Mouse (Mus musculus): ENCODE measurements around the gene Fkbp10. TPM values are rescaled to one million over a fixed set of nuclear protein-coding genes. Genes with fewer than 3 reads are reported as not detected.

Fkbp10 gene
- polyA plus RNA-seq, 1 experiment, result 14.9 TPM

DNA sequence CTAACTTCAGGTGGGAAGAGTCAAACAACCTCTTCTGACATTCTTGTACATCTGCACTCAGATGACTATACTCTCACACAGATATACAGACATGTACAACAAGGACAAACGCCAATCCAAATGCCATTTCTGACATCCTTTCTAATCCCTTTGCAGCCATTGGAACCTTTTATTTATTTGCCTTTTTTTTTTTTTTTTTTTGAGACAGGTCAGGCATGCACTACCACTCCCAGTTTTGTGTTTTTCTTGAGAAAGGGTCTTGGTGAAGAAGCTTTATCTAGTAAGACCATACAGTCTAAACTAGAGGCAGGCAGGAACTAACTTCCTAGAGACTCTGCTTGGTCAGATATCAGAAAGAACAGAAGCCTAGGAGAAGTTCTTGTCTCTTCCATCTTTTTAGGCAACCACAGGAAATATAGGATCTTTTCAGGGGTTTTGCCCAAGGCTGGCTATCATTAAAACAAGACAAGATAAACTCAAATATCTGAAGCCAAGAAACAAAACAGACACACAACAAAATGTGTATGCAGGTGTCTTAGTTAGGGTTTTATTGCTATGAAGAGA, 49.8 kb downstream of the Fkbp10 start:
- H3K36me3 ChIP-seq (ENCODE audit: control insufficient read depth, insufficient read depth, low read length), result peaks cover 12% of the 10 kb centered on the region
- no peaks in the 10 kb centered on the region for H3K27me3 ChIP-seq (ENCODE audit: control insufficient read depth, insufficient read depth, low read length)
- H3K27ac ChIP-seq (ENCODE audit: insufficient read depth, low read length), result no peak overlapping the region
- no peak for DNase-seq (ENCODE audit: low read depth in 1 of 2, low spot score in 2 of 2)
- H3K4me1 ChIP-seq (ENCODE audit: control insufficient read depth, insufficient read depth, insufficient read length), result no peaks in the 10 kb centered on the region
- TF ChIP-seq CTCF (IDR thresholded peaks at IDR 0.05; ENCODE audit: extremely low read depth, insufficient read depth, insufficient read length, insufficient replicate concordance), result no peak
- no peak for TF ChIP-seq POLR2A (IDR thresholded peaks at IDR 0.05; ENCODE audit: low read depth, low read length)
- WGBS, result 88% methylated on average over 1 of the region's 1 CpGs
- H3K4me3 ChIP-seq (ENCODE audit: extremely low read depth, insufficient read depth, insufficient read length), result no peak overlapping the region

DNA sequence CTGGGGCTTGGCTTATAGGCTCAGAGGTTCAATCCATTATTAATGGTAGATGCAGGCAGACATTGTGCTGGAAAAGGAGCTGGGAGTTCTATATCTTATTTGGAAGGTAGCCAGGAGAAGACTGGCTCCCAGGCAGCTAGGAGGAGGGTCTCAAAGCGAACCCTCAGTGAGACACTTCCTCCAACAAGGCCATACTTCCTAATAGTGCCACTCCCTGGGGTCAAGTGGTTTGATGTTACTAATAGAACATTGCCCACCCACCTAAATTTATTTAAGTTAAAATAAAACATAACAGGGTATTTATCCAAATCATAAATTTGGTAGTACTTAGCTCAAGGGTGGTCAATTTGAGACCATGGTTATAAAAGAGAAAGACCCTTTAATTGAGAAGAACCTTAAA, 50.3 kb downstream of the Fkbp10 start:
- TF ChIP-seq POLR2A (IDR thresholded peaks at IDR 0.05; ENCODE audit: low read depth, low read length) (no peak), CTCF (IDR thresholded peaks at IDR 0.05; ENCODE audit: extremely low read depth, insufficient read depth, insufficient read length, insufficient replicate concordance) (no peak)
- no peak for DNase-seq (ENCODE audit: low read depth in 1 of 2, low spot score in 2 of 2)
- Histone ChIP-seq H3K4me1 (ENCODE audit: control insufficient read depth, insufficient read depth, insufficient read length) (peaks cover 1% of the 10 kb centered on the region; the same call in 1 of the 2 replicates), H3K4me3 (ENCODE audit: extremely low read depth, insufficient read depth, insufficient read length) (no peak overlapping the region), H3K27me3 (ENCODE audit: control insufficient read depth, insufficient read depth, low read length) (no peaks in the 10 kb centered on the region), H3K36me3 (ENCODE audit: control insufficient read depth, insufficient read depth, low read length) (peaks cover 12% of the 10 kb centered on the region), H3K27ac (ENCODE audit: insufficient read depth, low read length) (no peak overlapping the region)
- 79% methylated on average over 1 of the region's 1 CpGs for WGBS

DNA sequence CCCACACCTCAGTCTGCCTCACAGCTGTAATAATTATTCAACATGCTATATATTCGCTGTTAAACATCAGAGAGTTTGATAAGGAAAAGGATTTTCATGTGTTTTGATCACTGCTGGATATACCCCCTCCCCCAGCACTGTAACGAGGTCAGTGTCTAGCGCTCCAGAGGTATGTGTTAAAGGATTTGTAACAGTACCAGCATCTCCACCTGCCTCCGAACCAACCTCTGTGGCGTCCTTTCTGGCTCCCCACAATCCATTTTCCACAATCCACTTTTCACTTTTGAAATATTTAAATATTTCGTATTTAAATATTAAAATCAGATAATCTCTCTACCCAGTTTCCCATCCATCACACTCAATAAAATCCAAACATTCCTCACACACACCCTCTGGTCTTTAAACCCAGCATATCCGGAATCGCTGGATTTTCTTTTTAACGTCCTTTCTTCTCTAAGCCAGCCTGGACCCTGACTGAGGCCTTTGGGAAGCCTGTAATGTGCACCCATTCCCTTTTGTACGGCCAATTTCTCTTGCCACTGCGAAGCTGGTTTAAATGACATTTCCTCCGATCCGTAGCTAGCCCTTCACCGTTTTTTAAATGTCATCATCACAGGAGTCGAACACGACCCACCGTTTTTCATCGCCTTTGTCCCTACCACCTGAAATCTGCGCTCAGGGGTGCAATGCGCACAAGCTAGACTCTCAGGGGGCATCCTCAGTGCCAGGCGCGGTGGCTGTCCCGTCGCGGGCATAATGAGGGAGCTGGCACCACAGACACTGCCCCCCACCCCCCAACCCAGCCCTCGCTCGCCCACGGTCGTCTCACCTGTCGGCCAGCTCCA, 56.1 kb downstream of the Fkbp10 start:
- DNase-seq (ENCODE audit: low read depth in 1 of 2, low spot score in 2 of 2), result no peak
- TF ChIP-seq CTCF (IDR thresholded peaks at IDR 0.05; ENCODE audit: extremely low read depth, insufficient read depth, insufficient read length, insufficient replicate concordance) (no peak), POLR2A (IDR thresholded peaks at IDR 0.05; ENCODE audit: low read depth, low read length) (no peak)
- Histone ChIP-seq H3K4me1 (ENCODE audit: control insufficient read depth, insufficient read depth, insufficient read length) (peaks cover 5% of the 10 kb centered on the region; the same call in 1 of the 2 replicates), H3K27ac (ENCODE audit: insufficient read depth, low read length) (no peak overlapping the region), H3K36me3 (ENCODE audit: control insufficient read depth, insufficient read depth, low read length) (peaks cover 3% of the 10 kb centered on the region; the same call in 1 of the 2 replicates), H3K27me3 (ENCODE audit: control insufficient read depth, insufficient read depth, low read length) (no peaks in the 10 kb centered on the region), H3K4me3 (ENCODE audit: extremely low read depth, insufficient read depth, insufficient read length) (peak overlapping the region; percentile 97)
- 15% methylated on average over 30 of the region's 30 CpGs for WGBS

DNA sequence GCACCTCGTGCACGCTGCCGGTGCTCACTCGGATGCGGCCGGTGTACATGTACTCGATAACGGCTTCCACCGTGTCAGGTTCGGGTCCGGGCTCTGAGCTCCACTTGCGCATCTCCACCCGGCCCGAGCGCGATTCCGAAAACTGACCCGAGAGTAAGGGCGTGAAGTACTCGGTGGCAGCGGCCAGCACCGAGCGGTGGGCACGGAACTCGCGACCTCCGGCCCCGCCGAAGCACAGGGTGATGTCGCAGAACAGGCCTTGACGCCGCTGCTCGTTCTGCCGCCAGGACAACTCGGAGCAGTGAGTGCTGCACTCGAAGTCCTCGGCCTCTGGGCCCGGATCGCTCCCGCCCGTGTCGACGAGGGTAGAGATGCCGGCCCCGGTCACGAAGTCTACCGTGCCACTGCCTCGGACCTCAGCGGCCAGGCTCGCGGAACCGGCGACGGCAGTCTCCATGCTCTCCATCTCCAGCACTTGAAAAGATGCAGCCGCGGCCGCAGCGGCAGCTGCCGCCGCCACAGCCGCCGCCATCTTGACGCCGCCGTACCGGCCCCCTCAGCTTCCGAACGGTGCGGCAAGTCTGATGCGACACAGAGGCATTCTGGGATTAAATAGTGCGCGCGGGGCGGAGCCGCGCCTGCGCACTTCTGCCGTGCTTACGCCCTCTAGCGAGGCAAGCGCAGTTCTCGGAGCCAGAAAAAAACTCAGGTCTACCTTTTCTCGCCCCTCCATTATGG, 56.9 kb downstream of the Fkbp10 start, which contains the start of gene Klhl11:
TSS of gene Klhl11 (minus strand) at position 545 of the 738 bp plus-strand sequence.
- peak; percentile 79 for TF ChIP-seq CTCF (IDR thresholded peaks at IDR 0.05; ENCODE audit: extremely low read depth, insufficient read depth, insufficient read length, insufficient replicate concordance)
- TF ChIP-seq POLR2A (IDR thresholded peaks at IDR 0.05; ENCODE audit: low read depth, low read length), result peak; percentile 84
- DNase-seq (ENCODE audit: low read depth in 1 of 2, low spot score in 2 of 2), result peak; percentile 82 to 85
- Histone ChIP-seq H3K27ac (ENCODE audit: insufficient read depth, low read length) (peak within 1 kb of the TSS; percentile 54), H3K27me3 (ENCODE audit: control insufficient read depth, insufficient read depth, low read length) (no peaks in the 10 kb centered on the region), H3K4me3 (ENCODE audit: extremely low read depth, insufficient read depth, insufficient read length) (peak within 1 kb of the TSS; percentile 97), H3K4me1 (ENCODE audit: control insufficient read depth, insufficient read depth, insufficient read length) (peaks cover 5% of the 10 kb centered on the region; the same call in 1 of the 2 replicates), H3K36me3 (ENCODE audit: control insufficient read depth, insufficient read depth, low read length) (peaks cover 6% of the 10 kb centered on the region)
- WGBS, result under 1% methylated on average over 83 of the region's 83 CpGs

DNA sequence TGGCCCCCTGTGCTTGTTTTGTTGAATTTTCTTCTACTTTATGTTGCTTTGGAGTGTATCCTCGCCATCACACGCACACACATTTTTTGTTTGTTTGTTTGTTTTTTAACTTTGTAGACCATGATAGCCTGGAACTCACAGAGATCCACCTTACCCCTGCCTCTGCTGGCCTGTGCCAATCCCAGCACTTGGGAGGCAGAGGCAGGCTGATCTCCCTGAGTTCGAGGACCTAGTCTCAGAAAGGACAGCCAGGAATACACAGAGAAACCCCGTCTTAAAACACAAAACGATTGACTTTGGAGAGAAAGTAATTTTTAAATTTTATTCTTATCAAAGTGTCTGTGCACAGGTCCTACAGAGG, 57.4 kb downstream of the Fkbp10 start:
- no peak overlapping the region for H3K4me3 ChIP-seq (ENCODE audit: extremely low read depth, insufficient read depth, insufficient read length)
- H3K36me3 ChIP-seq (ENCODE audit: control insufficient read depth, insufficient read depth, low read length), result peaks cover 8% of the 10 kb centered on the region
- H3K4me1 ChIP-seq (ENCODE audit: control insufficient read depth, insufficient read depth, insufficient read length), result peaks cover 5% of the 10 kb centered on the region; the same call in 1 of the 2 replicates
- no peak overlapping the region for H3K27ac ChIP-seq (ENCODE audit: insufficient read depth, low read length)
- TF ChIP-seq POLR2A (IDR thresholded peaks at IDR 0.05; ENCODE audit: low read depth, low read length), result no peak
- TF ChIP-seq CTCF (IDR thresholded peaks at IDR 0.05; ENCODE audit: extremely low read depth, insufficient read depth, insufficient read length, insufficient replicate concordance), result no peak
- WGBS, result 46% methylated on average over 5 of the region's 5 CpGs
- DNase-seq (ENCODE audit: low read depth in 1 of 2, low spot score in 2 of 2), result no peak
- H3K27me3 ChIP-seq (ENCODE audit: control insufficient read depth, insufficient read depth, low read length), result no peaks in the 10 kb centered on the region

Other genes starting within 250 kb of the Fkbp10 start
- gene Krt9, start 222.5 kb upstream of the Fkbp10 start, polyA plus RNA-seq (2012; rRNA removed), result not detected in 2 replicates
- 0.20 TPM in 1 of 2 replicates, not detected in the other for gene Krt14, start 208.1 kb upstream of the Fkbp10 start, polyA plus RNA-seq (2012; rRNA removed)
- gene Krt16, start 166.8 kb upstream of the Fkbp10 start, polyA plus RNA-seq (2012; rRNA removed), result not detected in 2 replicates
- not detected in 2 replicates for gene Krt17, start 154.7 kb upstream of the Fkbp10 start, polyA plus RNA-seq (2012; rRNA removed)
- gene Krt42, start 145.8 kb upstream of the Fkbp10 start, polyA plus RNA-seq (2012; rRNA removed), result not detected in 2 replicates
- gene Eif1, start 95.8 kb upstream of the Fkbp10 start, polyA plus RNA-seq (2012; rRNA removed), result 74.0 and 83.2 TPM in 2 replicates
- not detected in 2 replicates for gene Gast, start 81.3 kb upstream of the Fkbp10 start, polyA plus RNA-seq (2012; rRNA removed)
- 22.0 and 24.7 TPM in 2 replicates for gene Hap1, start 59.6 kb upstream of the Fkbp10 start, polyA plus RNA-seq (2012; rRNA removed)
- 84.5 and 91.6 TPM in 2 replicates for gene Jup, start 17.9 kb upstream of the Fkbp10 start, polyA plus RNA-seq (2012; rRNA removed)
- 6.7 and 11.1 TPM in 2 replicates for gene P3h4, start 861 bp upstream of the Fkbp10 start, polyA plus RNA-seq (2012; rRNA removed)
- 28.8 and 40.8 TPM in 2 replicates for gene Nt5c3b, start 26.1 kb downstream of the Fkbp10 start, polyA plus RNA-seq (2012; rRNA removed)
- 0.18 and 0.27 TPM in 2 replicates for gene Klhl10, start 26.2 kb downstream of the Fkbp10 start, polyA plus RNA-seq (2012; rRNA removed)
- 2.6 and 4.2 TPM in 2 replicates for gene Klhl11, start 57.0 kb downstream of the Fkbp10 start, polyA plus RNA-seq (2012; rRNA removed)
- gene Acly, start 112.3 kb downstream of the Fkbp10 start, polyA plus RNA-seq (2012; rRNA removed), result 57.4 and 58.6 TPM in 2 replicates
- 0.04 and 0.07 TPM in 2 replicates for gene Ttc25, start 129.9 kb downstream of the Fkbp10 start, polyA plus RNA-seq (2012; rRNA removed)
- 97.4 and 120 TPM in 2 replicates for gene Cnp, start 159.2 kb downstream of the Fkbp10 start, polyA plus RNA-seq (2012; rRNA removed)
- 39.5 and 48.9 TPM in 2 replicates for gene Nkiras2, start 203.5 kb downstream of the Fkbp10 start, polyA plus RNA-seq (2012; rRNA removed)
- 43.9 and 53.7 TPM in 2 replicates for gene Dnajc7, start 204.5 kb downstream of the Fkbp10 start, polyA plus RNA-seq (2012; rRNA removed)

All from spleen, adult 2 months (tissue).